Mouse (Mus musculus): ENCODE data around the gene Abcf1. TPM values are rescaled to one million over a fixed set of nuclear protein-coding genes. Genes with fewer than 3 reads are reported as not detected.
"Not testable (repeated sequence)": the region's sequence is repeated elsewhere in the genome, so short reads cannot be mapped to it uniquely, and the experiment has no call there.

The Abcf1 gene
- polyA plus RNA-seq, 1 experiment from 2014 or later = 103 TPM

DNA sequence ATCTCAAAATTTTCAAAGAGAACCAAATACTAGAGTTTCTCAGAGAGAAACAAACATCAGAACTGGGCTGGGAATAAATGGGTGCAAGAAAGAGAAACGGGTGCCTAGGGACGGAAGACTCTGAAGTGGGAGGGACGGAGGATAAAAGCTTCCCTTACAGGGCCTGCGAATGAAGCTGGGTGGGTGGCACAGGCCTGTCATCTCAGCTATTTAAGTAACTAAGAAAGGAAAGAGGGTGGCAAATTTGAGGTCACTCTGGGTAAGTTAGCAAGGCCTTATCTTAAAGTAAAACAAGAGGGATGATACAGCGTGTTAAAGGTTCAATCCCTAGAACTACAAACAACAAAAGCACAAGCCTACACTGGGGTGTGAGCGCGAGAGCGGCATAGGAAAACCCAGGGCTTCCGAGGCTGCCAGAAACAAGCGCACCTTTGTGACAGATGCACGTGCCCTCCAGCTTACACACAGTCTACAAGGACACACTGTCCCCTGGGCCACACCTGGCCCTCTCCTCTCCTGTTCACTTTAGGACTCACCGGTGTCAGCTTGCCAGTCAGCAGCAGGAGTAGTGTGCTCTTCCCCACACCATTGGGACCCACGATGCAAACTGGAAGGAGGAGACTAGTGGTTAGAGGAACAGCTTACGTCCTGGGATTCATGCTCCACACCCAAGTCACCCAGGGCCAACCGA is 10.9 kb downstream of the Abcf1 start:
- no peak overlapping the region for H3K4me2 ChIP-seq (ENCODE audit: low read depth)
- ATAC-seq (ENCODE audit: insufficient read depth, low FRiP score, low TSS enrichment) = no peak
- no peaks in the 10 kb centered on the region for H3K9me3 ChIP-seq (ENCODE audit: control insufficient read depth, low read length)
- H3K27ac ChIP-seq (ENCODE audit: low read depth, low read length) = no peak overlapping the region
- no peak overlapping the region for H3K9ac ChIP-seq (ENCODE audit: low read length)
- peaks cover 42% of the 10 kb centered on the region for H3K36me3 ChIP-seq (ENCODE audit: control insufficient read depth, insufficient read depth, low read length)
- no peaks in the 10 kb centered on the region for H3K27me3 ChIP-seq (ENCODE audit: control insufficient read depth, insufficient read depth, low read length)
- H3K4me3 ChIP-seq (ENCODE audit: low read depth, low read length) = no peak overlapping the region
- no peaks in the 10 kb centered on the region for H3K4me1 ChIP-seq (ENCODE audit: control insufficient read depth, insufficient read depth, low read length)
- 97% methylated on average over 15 of the region's 15 CpGs for WGBS
- DNase-seq (ENCODE audit: low spot score) = no peak

DNA sequence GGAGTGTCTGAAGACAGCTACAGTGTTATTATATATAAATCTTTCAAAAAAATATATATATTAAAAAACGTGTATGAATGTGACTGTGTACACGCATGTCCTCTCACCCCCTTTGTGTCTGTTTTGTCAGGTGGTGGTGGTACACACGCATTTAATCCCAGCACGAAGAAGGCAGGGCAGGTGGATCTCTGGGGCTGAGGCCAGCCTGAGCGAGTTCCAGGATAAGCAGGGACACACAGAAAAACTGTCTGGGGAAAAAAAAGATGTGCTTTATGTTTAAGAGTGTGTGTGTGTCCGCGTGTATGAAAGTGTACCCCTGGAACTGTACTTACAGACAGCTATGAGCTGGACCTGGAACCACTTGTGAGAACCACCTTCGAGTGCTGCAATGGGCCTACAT is 14.9 kb downstream of the Abcf1 start:
- H3K36me3 ChIP-seq (ENCODE audit: control insufficient read depth, insufficient read depth, low read length) = peaks cover 23% of the 10 kb centered on the region
- no peak for ATAC-seq (ENCODE audit: insufficient read depth, low FRiP score, low TSS enrichment)
- H3K9me3 ChIP-seq (ENCODE audit: control insufficient read depth, low read length) = no peaks in the 10 kb centered on the region
- no peak overlapping the region for H3K4me2 ChIP-seq (ENCODE audit: low read depth)
- 80% methylated on average over 8 of the region's 8 CpGs for WGBS
- H3K27me3 ChIP-seq (ENCODE audit: control insufficient read depth, insufficient read depth, low read length) = no peaks in the 10 kb centered on the region
- no peak overlapping the region for H3K27ac ChIP-seq (ENCODE audit: low read depth, low read length)
- H3K4me1 ChIP-seq (ENCODE audit: control insufficient read depth, insufficient read depth, low read length) = no peaks in the 10 kb centered on the region
- H3K9ac ChIP-seq (ENCODE audit: low read length) = no peak overlapping the region
- no peak overlapping the region for H3K4me3 ChIP-seq (ENCODE audit: low read depth, low read length)
- DNase-seq (ENCODE audit: low spot score) = no peak

DNA sequence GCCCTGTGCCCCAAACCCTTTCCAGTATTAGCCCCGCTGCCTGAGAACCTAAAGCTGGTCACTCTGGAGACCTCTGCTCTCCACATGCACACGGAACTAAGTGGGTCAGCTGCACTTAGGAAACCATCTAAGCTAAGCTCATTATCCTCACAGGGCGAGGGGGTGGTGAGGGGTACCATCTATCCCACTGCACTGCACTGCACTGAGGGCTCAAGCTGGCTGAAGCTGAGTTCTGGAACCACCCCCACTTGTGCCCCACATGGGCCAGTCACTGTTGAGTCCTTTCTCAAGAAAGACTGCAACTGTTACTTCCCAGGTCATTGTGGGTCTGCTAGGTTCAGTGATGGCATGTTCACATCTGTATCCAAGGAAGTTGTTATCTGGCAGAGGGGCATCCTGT is 17.0 kb downstream of the Abcf1 start:
- not testable (repeated sequence) for H3K9me3 ChIP-seq (ENCODE audit: control insufficient read depth, low read length); H3K4me1 ChIP-seq (ENCODE audit: control insufficient read depth, insufficient read depth, low read length); H3K4me2 ChIP-seq (ENCODE audit: low read depth); H3K9ac ChIP-seq (ENCODE audit: low read length); ATAC-seq (ENCODE audit: insufficient read depth, low FRiP score, low TSS enrichment); H3K4me3 ChIP-seq (ENCODE audit: low read depth, low read length); H3K27me3 ChIP-seq (ENCODE audit: control insufficient read depth, insufficient read depth, low read length); H3K36me3 ChIP-seq (ENCODE audit: control insufficient read depth, insufficient read depth, low read length); H3K27ac ChIP-seq (ENCODE audit: low read depth, low read length); DNase-seq (ENCODE audit: low spot score)
- 83% methylated on average over 2 of the region's 3 CpGs for WGBS

DNA sequence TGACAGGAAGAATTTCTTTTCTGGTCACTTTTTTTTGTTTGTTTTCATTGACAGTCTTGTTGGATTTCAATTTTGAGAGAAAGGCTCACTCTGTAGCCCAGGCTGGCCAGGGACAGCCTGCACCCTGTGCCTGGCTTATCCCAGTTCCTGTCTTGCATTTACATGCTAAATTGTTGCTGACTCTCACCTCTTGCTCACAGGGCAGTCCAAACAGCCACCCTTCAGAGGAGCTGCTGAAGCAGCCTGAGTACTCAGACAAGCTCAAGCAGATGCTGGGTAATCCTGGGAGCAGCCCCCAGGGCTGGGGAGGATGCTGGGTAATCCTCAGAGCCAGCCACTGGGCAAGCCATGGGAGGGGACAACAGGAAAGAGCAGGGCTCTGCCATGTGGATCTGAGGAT is 18.6 kb downstream of the Abcf1 start:
- H3K27ac ChIP-seq (ENCODE audit: low read depth, low read length); H3K4me3 ChIP-seq (ENCODE audit: low read depth, low read length); H3K9ac ChIP-seq (ENCODE audit: low read length); H3K36me3 ChIP-seq (ENCODE audit: control insufficient read depth, insufficient read depth, low read length); H3K4me2 ChIP-seq (ENCODE audit: low read depth); H3K9me3 ChIP-seq (ENCODE audit: control insufficient read depth, low read length); DNase-seq (ENCODE audit: low spot score); H3K27me3 ChIP-seq (ENCODE audit: control insufficient read depth, insufficient read depth, low read length); ATAC-seq (ENCODE audit: insufficient read depth, low FRiP score, low TSS enrichment); H3K4me1 ChIP-seq (ENCODE audit: control insufficient read depth, insufficient read depth, low read length): not testable (repeated sequence)

DNA sequence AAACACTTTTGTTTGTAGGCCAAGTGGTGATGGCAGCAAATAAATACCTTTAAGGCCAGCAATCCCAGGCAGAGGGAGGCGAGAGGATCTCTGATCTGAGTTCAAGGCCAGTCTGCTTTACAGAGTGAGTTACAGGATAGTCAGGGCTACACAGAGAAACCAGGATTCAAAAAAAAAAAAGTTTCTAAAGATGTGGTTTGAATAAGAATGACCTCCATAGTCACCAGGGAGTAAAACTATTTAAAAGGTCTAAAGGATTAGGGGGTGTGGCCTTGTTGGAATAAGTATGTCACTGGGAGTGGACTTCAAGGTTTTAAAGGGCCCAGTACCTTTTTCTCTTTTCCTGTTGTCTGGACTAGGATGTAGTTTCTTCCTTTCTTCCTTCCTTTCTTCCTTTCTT is 29.6 kb downstream of the Abcf1 start:
- H3K36me3 ChIP-seq (ENCODE audit: control insufficient read depth, insufficient read depth, low read length) = no peaks in the 10 kb centered on the region
- no peak overlapping the region for H3K27ac ChIP-seq (ENCODE audit: low read depth, low read length)
- H3K9me3 ChIP-seq (ENCODE audit: control insufficient read depth, low read length) = no peaks in the 10 kb centered on the region
- no peak overlapping the region for H3K4me3 ChIP-seq (ENCODE audit: low read depth, low read length)
- no peak overlapping the region for H3K4me2 ChIP-seq (ENCODE audit: low read depth)
- ATAC-seq (ENCODE audit: insufficient read depth, low FRiP score, low TSS enrichment) (no peak), DNase-seq (ENCODE audit: low spot score) (no peak)
- H3K9ac ChIP-seq (ENCODE audit: low read length) = no peak overlapping the region
- no peaks in the 10 kb centered on the region for H3K4me1 ChIP-seq (ENCODE audit: control insufficient read depth, insufficient read depth, low read length)
- no peaks in the 10 kb centered on the region for H3K27me3 ChIP-seq (ENCODE audit: control insufficient read depth, insufficient read depth, low read length)
- 59% methylated on average over 1 of the region's 1 CpGs for WGBS

DNA sequence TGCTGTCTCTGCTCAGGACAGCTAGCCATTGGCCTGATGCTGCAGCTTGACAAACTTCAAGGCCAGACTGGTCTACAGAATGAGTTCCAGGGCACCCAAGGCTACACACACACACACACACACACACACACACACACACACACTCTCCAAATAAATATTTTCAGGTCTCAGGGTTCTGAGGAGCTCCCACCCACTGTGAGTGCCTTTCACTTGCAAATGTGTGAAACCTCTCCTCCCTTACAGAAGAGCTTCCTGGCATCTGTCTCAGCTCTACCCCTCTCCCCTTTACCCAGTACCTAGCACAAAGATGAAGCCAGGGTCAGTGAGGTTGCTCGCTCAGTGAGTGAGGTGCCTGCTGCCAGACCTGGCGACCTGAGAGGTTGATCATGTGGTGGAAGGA is 30.5 kb downstream of the Abcf1 start:
- no peak for DNase-seq (ENCODE audit: low spot score)
- Histone ChIP-seq H3K27ac (ENCODE audit: low read depth, low read length) (no peak overlapping the region), H3K4me1 (ENCODE audit: control insufficient read depth, insufficient read depth, low read length) (no peaks in the 10 kb centered on the region), H3K36me3 (ENCODE audit: control insufficient read depth, insufficient read depth, low read length) (no peaks in the 10 kb centered on the region), H3K4me2 (ENCODE audit: low read depth) (no peak overlapping the region), H3K9me3 (ENCODE audit: control insufficient read depth, low read length) (no peaks in the 10 kb centered on the region), H3K9ac (ENCODE audit: low read length) (no peak overlapping the region), H3K4me3 (ENCODE audit: low read depth, low read length) (no peak overlapping the region), H3K27me3 (ENCODE audit: control insufficient read depth, insufficient read depth, low read length) (no peaks in the 10 kb centered on the region)
- ATAC-seq (ENCODE audit: insufficient read depth, low FRiP score, low TSS enrichment) = no peak
- WGBS = 50% methylated on average over 2 of the region's 2 CpGs

DNA sequence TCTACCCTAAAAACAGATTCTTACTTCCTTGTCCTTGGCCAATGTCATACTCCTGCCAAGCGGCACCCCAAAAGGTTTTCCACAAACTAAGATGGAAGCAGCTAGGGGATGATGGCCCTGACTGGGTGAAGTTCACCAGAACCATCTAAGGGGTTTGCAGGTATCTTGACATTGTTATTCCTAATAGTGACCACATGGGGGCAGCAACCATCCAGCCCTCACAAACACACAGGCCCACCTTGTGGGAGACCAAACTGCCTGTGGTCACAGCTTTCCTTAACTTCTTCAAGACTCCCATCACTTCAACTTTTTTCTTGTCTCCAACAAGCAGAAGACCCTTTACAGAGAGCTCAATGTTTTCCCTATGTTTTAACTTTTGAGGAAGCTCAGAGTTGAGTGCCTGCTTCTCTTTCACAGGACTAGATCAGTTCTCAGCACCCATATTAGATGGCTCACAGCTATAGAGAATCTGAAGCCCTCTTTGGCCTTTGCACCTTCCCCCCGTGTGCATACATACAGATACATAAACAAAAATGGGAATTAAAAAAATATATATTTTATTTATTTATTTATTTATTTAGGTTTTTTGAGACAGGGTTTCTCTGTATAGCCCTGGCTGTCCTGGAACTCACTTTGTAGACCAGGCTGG is 31.7 kb downstream of the Abcf1 start:
- Histone ChIP-seq H3K27me3 (ENCODE audit: control insufficient read depth, insufficient read depth, low read length) (no peaks in the 10 kb centered on the region), H3K9ac (ENCODE audit: low read length) (no peak overlapping the region), H3K4me2 (ENCODE audit: low read depth) (no peak overlapping the region), H3K27ac (ENCODE audit: low read depth, low read length) (no peak overlapping the region), H3K4me3 (ENCODE audit: low read depth, low read length) (no peak overlapping the region), H3K9me3 (ENCODE audit: control insufficient read depth, low read length) (no peaks in the 10 kb centered on the region), H3K36me3 (ENCODE audit: control insufficient read depth, insufficient read depth, low read length) (no peaks in the 10 kb centered on the region), H3K4me1 (ENCODE audit: control insufficient read depth, insufficient read depth, low read length) (no peaks in the 10 kb centered on the region)
- WGBS = 42% methylated on average over 2 of the region's 2 CpGs
- DNase-seq (ENCODE audit: low spot score) (peak; percentile 57), ATAC-seq (ENCODE audit: insufficient read depth, low FRiP score, low TSS enrichment) (peak; percentile 61; the same call in 1 of the 2 replicates)

DNA sequence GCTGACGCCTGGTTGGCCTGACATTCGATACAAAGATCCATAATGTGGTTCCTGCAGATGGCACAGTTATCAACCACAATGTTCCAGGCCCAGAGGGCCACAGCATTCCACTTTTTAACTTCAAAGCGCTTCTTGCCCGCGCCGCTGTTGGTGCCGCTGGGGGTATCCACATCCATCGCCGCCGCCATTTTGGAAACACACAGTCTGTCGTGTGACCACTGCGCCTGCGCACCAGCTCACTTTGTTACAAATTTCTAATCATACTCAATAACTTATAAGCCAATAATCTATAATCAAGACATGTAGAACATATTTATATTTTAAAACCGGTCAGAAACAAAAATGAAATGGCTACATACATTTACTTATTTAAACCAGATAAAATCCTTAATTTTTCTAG is 33.8 kb downstream of the Abcf1 start:
- not testable (repeated sequence) for H3K4me2 ChIP-seq (ENCODE audit: low read depth); DNase-seq (ENCODE audit: low spot score); H3K4me1 ChIP-seq (ENCODE audit: control insufficient read depth, insufficient read depth, low read length); H3K9ac ChIP-seq (ENCODE audit: low read length); H3K27me3 ChIP-seq (ENCODE audit: control insufficient read depth, insufficient read depth, low read length); H3K27ac ChIP-seq (ENCODE audit: low read depth, low read length); H3K4me3 ChIP-seq (ENCODE audit: low read depth, low read length); ATAC-seq (ENCODE audit: insufficient read depth, low FRiP score, low TSS enrichment); H3K36me3 ChIP-seq (ENCODE audit: control insufficient read depth, insufficient read depth, low read length); H3K9me3 ChIP-seq (ENCODE audit: control insufficient read depth, low read length)
- WGBS = 87% methylated on average over 14 of the region's 14 CpGs

DNA sequence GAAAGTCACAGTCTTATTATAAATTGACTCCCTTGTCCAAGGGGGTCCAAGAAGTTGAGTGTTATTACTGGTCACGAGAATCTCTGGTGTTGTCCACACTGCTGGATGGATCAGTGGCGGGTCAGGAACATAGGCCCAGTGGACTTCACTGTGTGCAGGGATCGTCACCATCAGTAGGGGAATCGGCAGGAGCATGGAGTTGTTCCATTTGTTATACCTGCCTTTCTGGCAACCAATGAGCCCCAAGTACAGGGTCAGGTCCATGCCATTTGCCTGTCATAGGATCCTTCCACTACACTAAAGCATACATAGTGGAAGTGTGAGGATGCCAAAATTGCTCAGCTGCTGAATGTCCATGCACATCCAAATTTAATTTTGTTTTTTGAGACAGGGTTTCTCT is 37.0 kb downstream of the Abcf1 start:
- H3K27me3 ChIP-seq (ENCODE audit: control insufficient read depth, insufficient read depth, low read length) = no peaks in the 10 kb centered on the region
- ATAC-seq (ENCODE audit: insufficient read depth, low FRiP score, low TSS enrichment) (no peak), DNase-seq (ENCODE audit: low spot score) (no peak)
- H3K4me2 ChIP-seq (ENCODE audit: low read depth) = no peak overlapping the region
- H3K4me3 ChIP-seq (ENCODE audit: low read depth, low read length) = no peak overlapping the region
- no peak overlapping the region for H3K9ac ChIP-seq (ENCODE audit: low read length)
- H3K36me3 ChIP-seq (ENCODE audit: control insufficient read depth, insufficient read depth, low read length) = peaks cover 24% of the 10 kb centered on the region
- 92% methylated on average over 4 of the region's 4 CpGs for WGBS
- no peak overlapping the region for H3K27ac ChIP-seq (ENCODE audit: low read depth, low read length)
- H3K4me1 ChIP-seq (ENCODE audit: control insufficient read depth, insufficient read depth, low read length) = no peaks in the 10 kb centered on the region
- H3K9me3 ChIP-seq (ENCODE audit: control insufficient read depth, low read length) = no peaks in the 10 kb centered on the region

Measured in neural tube, embryonic 11.5 days (tissue).